Mouse (Mus musculus): ENCODE results near the gene 1190002N15Rik.

Gene 1190002N15Rik

GRCm38 (mm10) chr9:94537970-94538822 lies at the start of gene 1190002N15Rik:
Gene 1190002N15Rik (minus strand): TSS chr9:94538081.
- peak; percentile 97 for DNase-seq (ENCODE audit: low spot score)

GRCm38 (mm10) chr9:94582309-94582708 lies 44.4 kb upstream of the 1190002N15Rik start:
- DNase-seq (ENCODE audit: low spot score), result no peak

GRCm38 (mm10) chr9:94581661-94582060 lies 43.8 kb upstream of the 1190002N15Rik start:
- DNase-seq (ENCODE audit: low spot score), result no peak

- DNase-seq (ENCODE audit: low spot score), result no peak
Observed at GRCm38 (mm10) chr9:94580071-94580737, 42.3 kb upstream of the 1190002N15Rik start.

GRCm38 (mm10) chr9:94571802-94572201 lies 33.9 kb upstream of the 1190002N15Rik start:
- no peak for DNase-seq (ENCODE audit: low spot score)

- DNase-seq (ENCODE audit: low spot score), result no peak
Observed at GRCm38 (mm10) chr9:94568386-94568785, 30.5 kb upstream of the 1190002N15Rik start.

- DNase-seq (ENCODE audit: low spot score), result no peak
Observed at GRCm38 (mm10) chr9:94567722-94568314, 29.9 kb upstream of the 1190002N15Rik start.

GRCm38 (mm10) chr9:94556776-94557514 lies 19.1 kb upstream of the 1190002N15Rik start:
- DNase-seq (ENCODE audit: low spot score), result no peak

- no peak for DNase-seq (ENCODE audit: low spot score)
Observed at GRCm38 (mm10) chr9:94556249-94556648, 18.4 kb upstream of the 1190002N15Rik start.

GRCm38 (mm10) chr9:94550493-94551095 lies 12.7 kb upstream of the 1190002N15Rik start:
- no peak for DNase-seq (ENCODE audit: low spot score)

- no peak for DNase-seq (ENCODE audit: low spot score)
Observed at GRCm38 (mm10) chr9:94543881-94544280, 6.0 kb upstream of the 1190002N15Rik start.

- DNase-seq (ENCODE audit: low spot score), result no peak
Observed at GRCm38 (mm10) chr9:94540343-94541095, 2.6 kb upstream of the 1190002N15Rik start.

- DNase-seq (ENCODE audit: low spot score), result no peak
Observed at GRCm38 (mm10) chr9:94539346-94539865, 1.5 kb upstream of the 1190002N15Rik start.

GRCm38 (mm10) chr9:94538823-94539143 lies 902 bp upstream of the 1190002N15Rik start:
- no peak for DNase-seq (ENCODE audit: low spot score)

GRCm38 (mm10) chr9:94537051-94537917 lies 597 bp downstream of the 1190002N15Rik start:
- DNase-seq (ENCODE audit: low spot score), result peak; percentile 71

- no peak for DNase-seq (ENCODE audit: low spot score)
Observed at GRCm38 (mm10) chr9:94536261-94536905, 1.5 kb downstream of the 1190002N15Rik start.

- no peak for DNase-seq (ENCODE audit: low spot score)
Observed at GRCm38 (mm10) chr9:94534795-94535194, 3.1 kb downstream of the 1190002N15Rik start.

- no peak for DNase-seq (ENCODE audit: low spot score)
Observed at GRCm38 (mm10) chr9:94534226-94534625, 3.7 kb downstream of the 1190002N15Rik start.

GRCm38 (mm10) chr9:94533641-94534040 lies 4.2 kb downstream of the 1190002N15Rik start:
- no peak for DNase-seq (ENCODE audit: low spot score)
